Mouse (Mus musculus): Measurements from ENCODE around the gene Tgfb1. TPM values are rescaled to one million over a fixed set of nuclear protein-coding genes. Genes with fewer than 3 reads are reported as not detected.

Gene Tgfb1
- polyA plus RNA-seq, 1 experiment from 2014 or later, result 3.9 TPM

GRCm38 (mm10) chr7:25753076-25753475 lies 66.3 kb downstream of the Tgfb1 start:
- Histone ChIP-seq H3K27me3 (replicated peaks; ENCODE audit: control insufficient read depth, insufficient read depth, low read length) (no peaks in the 10 kb centered on the region), H3K4me1 (ENCODE audit: control insufficient read depth, insufficient read depth, low read length) (peaks cover 13% of the 10 kb centered on the region), H3K4me2 (ENCODE audit: low read depth, low read length) (peak overlapping the region; percentile 81), H3K36me3 (ENCODE audit: control insufficient read depth, insufficient read depth, low read length) (peaks cover 38% of the 10 kb centered on the region), H3K9ac (ENCODE audit: low read depth, low read length) (peak overlapping the region; percentile 99), H3K4me3 (ENCODE audit: low read depth, low read length) (peak overlapping the region; percentile 89), H3K9me3 (ENCODE audit: control insufficient read depth, low read length) (no peaks in the 10 kb centered on the region), H3K27ac (replicated peaks; ENCODE audit: low read depth, low read length) (no peak overlapping the region)
- ATAC-seq (ENCODE audit: low read depth) (no peak), DNase-seq (ENCODE audit: low spot score) (peak; percentile 28)

GRCm38 (mm10) chr7:25753643-25754438 lies 67.0 kb downstream of the Tgfb1 start:
- WGBS, result under 1% methylated on average over 45 of the region's 46 CpGs
- peak overlapping the region; percentile 89 for H3K4me3 ChIP-seq (ENCODE audit: low read depth, low read length)
- H3K27me3 ChIP-seq (replicated peaks; ENCODE audit: control insufficient read depth, insufficient read depth, low read length), result no peaks in the 10 kb centered on the region
- ATAC-seq (ENCODE audit: low read depth), result no peak
- H3K9me3 ChIP-seq (ENCODE audit: control insufficient read depth, low read length), result no peaks in the 10 kb centered on the region
- peak overlapping the region; percentile 81 for H3K4me2 ChIP-seq (ENCODE audit: low read depth, low read length)
- peaks cover 38% of the 10 kb centered on the region for H3K36me3 ChIP-seq (ENCODE audit: control insufficient read depth, insufficient read depth, low read length)
- peaks cover 13% of the 10 kb centered on the region for H3K4me1 ChIP-seq (ENCODE audit: control insufficient read depth, insufficient read depth, low read length)
- H3K9ac ChIP-seq (ENCODE audit: low read depth, low read length), result peak overlapping the region; percentile 99
- DNase-seq (ENCODE audit: low spot score), result peak; percentile 28
- peak overlapping the region; percentile 98 for H3K27ac ChIP-seq (replicated peaks; ENCODE audit: low read depth, low read length)

DNA sequence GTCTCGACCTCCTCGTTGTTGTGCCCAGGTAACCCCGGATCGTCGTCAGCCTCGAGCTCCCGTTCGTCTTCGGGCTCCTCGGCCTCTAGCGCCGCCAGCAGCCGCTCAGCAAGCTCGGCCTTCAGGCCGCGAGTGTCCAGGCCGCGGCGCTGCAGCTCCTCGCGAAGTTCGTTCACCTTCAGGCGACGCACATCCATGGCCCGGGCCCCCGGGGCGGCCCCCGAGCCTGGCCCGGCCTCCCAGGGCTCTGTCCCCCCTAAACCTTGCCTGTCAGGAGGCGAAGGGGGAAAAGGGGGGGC lies 67.6 kb downstream of the Tgfb1 start:
- no peaks in the 10 kb centered on the region for H3K9me3 ChIP-seq (ENCODE audit: control insufficient read depth, low read length)
- H3K27me3 ChIP-seq (replicated peaks; ENCODE audit: control insufficient read depth, insufficient read depth, low read length), result no peaks in the 10 kb centered on the region
- H3K9ac ChIP-seq (ENCODE audit: low read depth, low read length), result peak overlapping the region; percentile 99
- H3K27ac ChIP-seq (replicated peaks; ENCODE audit: low read depth, low read length), result peak overlapping the region; percentile 98
- peak overlapping the region; percentile 81 for H3K4me2 ChIP-seq (ENCODE audit: low read depth, low read length)
- ATAC-seq (ENCODE audit: low read depth), result no peak
- peaks cover 13% of the 10 kb centered on the region for H3K4me1 ChIP-seq (ENCODE audit: control insufficient read depth, insufficient read depth, low read length)
- peaks cover 37% of the 10 kb centered on the region for H3K36me3 ChIP-seq (ENCODE audit: control insufficient read depth, insufficient read depth, low read length)
- no peak for DNase-seq (ENCODE audit: low spot score)
- H3K4me3 ChIP-seq (ENCODE audit: low read depth, low read length), result peak overlapping the region; percentile 89
- WGBS, result 0% methylated on average over 7 of the region's 30 CpGs

Other genes starting within 250 kb of the Tgfb1 start
- gene Ceacam1, start 209.4 kb upstream of the Tgfb1 start, polyA plus RNA-seq (2014; fragmentation: Nextera tagmentation; extraction: Ambion mirVana), result 2.2 and 6.3 TPM in 2 replicates
- 0.19 TPM in 1 of 2 replicates, not detected in the other for gene Ceacam2, start 147.1 kb upstream of the Tgfb1 start, polyA plus RNA-seq (2014; fragmentation: Nextera tagmentation; extraction: Ambion mirVana)
- not detected in 2 replicates for gene Erich4, start 71.1 kb upstream of the Tgfb1 start, polyA plus RNA-seq (2014; fragmentation: Nextera tagmentation; extraction: Ambion mirVana)
- 27.9 and 30.3 TPM in 2 replicates for gene Dmac2, start 67.6 kb upstream of the Tgfb1 start, polyA plus RNA-seq (2014; fragmentation: Nextera tagmentation; extraction: Ambion mirVana)
- 5.6 and 5.8 TPM in 2 replicates for gene B3gnt8, start 60.3 kb upstream of the Tgfb1 start, polyA plus RNA-seq (2014; fragmentation: Nextera tagmentation; extraction: Ambion mirVana)
- 47.0 and 54.4 TPM in 2 replicates for gene Bckdha, start 28.0 kb upstream of the Tgfb1 start, polyA plus RNA-seq (2014; fragmentation: Nextera tagmentation; extraction: Ambion mirVana)
- 62.3 and 65.1 TPM in 2 replicates for gene Exosc5, start 27.8 kb upstream of the Tgfb1 start, polyA plus RNA-seq (2014; fragmentation: Nextera tagmentation; extraction: Ambion mirVana)
- 1.9 and 3.0 TPM in 2 replicates for gene Tmem91, start 11.8 kb upstream of the Tgfb1 start, polyA plus RNA-seq (2014; fragmentation: Nextera tagmentation; extraction: Ambion mirVana)
- 25.1 and 27.5 TPM in 2 replicates for gene B9d2, start 6.2 kb upstream of the Tgfb1 start, polyA plus RNA-seq (2014; fragmentation: Nextera tagmentation; extraction: Ambion mirVana)
- 25.1 and 28.0 TPM in 2 replicates for gene Ccdc97, start 32.1 kb downstream of the Tgfb1 start, polyA plus RNA-seq (2014; fragmentation: Nextera tagmentation; extraction: Ambion mirVana)
- 65.9 and 71.9 TPM in 2 replicates for gene Hnrnpul1, start 67.8 kb downstream of the Tgfb1 start, polyA plus RNA-seq (2014; fragmentation: Nextera tagmentation; extraction: Ambion mirVana)
- 114 and 116 TPM in 2 replicates for gene Axl, start 101.7 kb downstream of the Tgfb1 start, polyA plus RNA-seq (2014; fragmentation: Nextera tagmentation; extraction: Ambion mirVana)
- gene Cyp2s1, start 129.9 kb downstream of the Tgfb1 start, polyA plus RNA-seq (2014; fragmentation: Nextera tagmentation; extraction: Ambion mirVana), result 4.1 TPM in 2 replicates
- gene Cyp2b10, start 210.6 kb downstream of the Tgfb1 start, polyA plus RNA-seq (2014; fragmentation: Nextera tagmentation; extraction: Ambion mirVana), result not detected in 2 replicates